Mouse (Mus musculus) neural tube, embryonic 15.5 days (tissue): ENCODE measurements around the gene Dop1a. TPM values are rescaled to one million over a fixed set of nuclear protein-coding genes. Genes with fewer than 3 reads are reported as not detected.

ENCODE experiments used
- ATAC-seq: fragments of 200-750 bp; cut with Nextera tagmentation; 2 replicates; pipeline ENCODE4 v1.8.0; 2017; ENCODE audit warnings: mild to moderate bottlenecking, moderate TSS enrichment, moderate library complexity; ENCODE audit not compliant: low FRiP score
- H3K27ac ChIP-seq: fragments of 300-500 bp; sonication (generic); replicated peaks from 2 replicates; pipeline ENCODE4 v1.5.1; 2015; ENCODE audit warnings: mild to moderate bottlenecking, inconsistent platforms
- H3K27me3 ChIP-seq: fragments of 300-500 bp; sonication (generic); replicated peaks from 2 replicates; pipeline ENCODE4 v1.6.1; 2015; ENCODE audit warnings: inconsistent platforms
- H3K36me3 ChIP-seq: fragments of 300-500 bp; sonication (generic); 2 replicates; pipeline ENCODE4 v1.6.1; 2015; ENCODE audit warnings: inconsistent platforms
- H3K4me1 ChIP-seq: fragments of 300-500 bp; sonication (generic); 2 replicates; pipeline ENCODE4 v1.6.1; 2015; ENCODE audit warnings: inconsistent platforms
- H3K4me2 ChIP-seq: fragments of 300-500 bp; sonication (generic); 2 replicates; pipeline ENCODE4 v1.6.1; 2015; ENCODE audit warnings: inconsistent platforms, mild to moderate bottlenecking, moderate library complexity
- H3K4me3 ChIP-seq: fragments of 300-500 bp; sonication (generic); replicated peaks from 2 replicates; pipeline ENCODE4 v1.5.1; 2015; ENCODE audit warnings: mild to moderate bottlenecking, inconsistent platforms
- H3K9ac ChIP-seq: fragments of 300-500 bp; sonication (generic); replicated peaks from 2 replicates; pipeline ENCODE4 v1.6.1; 2015; ENCODE audit warnings: mild to moderate bottlenecking, inconsistent platforms
- H3K9me3 ChIP-seq: fragments of 300-500 bp; sonication (generic); replicated peaks from 2 replicates; pipeline ENCODE4 v1.6.1; 2016; ENCODE audit warnings: inconsistent platforms
- WGBS: fragments of 180-500 bp; shearing (Covaris S2); methylation state at CpG from one replicate; pipeline ENCODE4 v1.1.7; 2015; ENCODE audit warnings: mixed read lengths; 5-methylcytosine and 5-hydroxymethylcytosine counted together
- polyA plus RNA-seq: library from polyadenylated mRNA; unstranded; fragments of >200 nt; fragmentation: Nextera tagmentation; extraction: Ambion mirVana; gene quantifications from 2 replicates; pipeline ENCODE4 v1.2.1, GENCODE M21; 2015

The Dop1a gene
- polyA plus RNA-seq, 1 experiment from 2014 or later = 30.7 TPM

DNA sequence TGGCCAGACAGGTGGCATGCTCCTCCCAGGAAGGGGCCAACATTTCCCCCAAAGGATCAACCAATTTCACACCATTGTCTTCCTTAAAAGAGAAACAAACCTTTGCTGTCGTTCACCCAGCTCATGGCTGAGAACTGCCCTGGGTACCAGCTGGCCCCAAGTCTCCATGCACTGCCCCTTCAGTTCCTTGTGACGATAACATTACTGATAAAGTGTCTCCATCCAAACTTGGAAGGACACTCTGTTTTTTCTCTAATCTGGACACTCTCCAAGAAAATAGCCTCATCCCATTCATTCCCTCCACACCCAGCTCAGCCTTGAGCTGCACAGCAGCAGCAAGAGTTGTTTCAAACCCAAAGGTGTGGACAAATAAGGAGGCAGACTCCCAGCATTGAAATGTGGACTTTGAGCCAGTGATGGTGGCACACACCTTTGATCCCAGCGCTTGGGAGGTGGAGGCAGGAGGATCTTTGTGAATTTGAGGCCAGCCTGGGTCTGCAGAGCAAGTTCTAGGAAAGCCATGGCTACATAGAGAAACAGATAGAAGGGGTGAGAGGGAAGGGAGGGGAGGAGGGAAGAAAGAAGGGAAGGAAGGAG, 102.5 kb downstream of the Dop1a start:
- ATAC-seq = no peak
- Histone ChIP-seq H3K27ac (no peak overlapping the region), H3K4me3 (no peak overlapping the region), H3K36me3 (peaks cover 37% of the 10 kb centered on the region), H3K4me1 (peaks cover 25% of the 10 kb centered on the region), H3K4me2 (no peak overlapping the region), H3K27me3 (no peaks in the 10 kb centered on the region), H3K9me3 (no peaks in the 10 kb centered on the region), H3K9ac (no peak overlapping the region)
- WGBS = 79% methylated on average over 3 of the region's 3 CpGs

- H3K27ac ChIP-seq = no peak overlapping the region
- peak overlapping the region; percentile 97 for H3K4me2 ChIP-seq
- ATAC-seq = no peak
- H3K9ac ChIP-seq = peak overlapping the region; percentile 43
- no peaks in the 10 kb centered on the region for H3K27me3 ChIP-seq
- peaks cover 27% of the 10 kb centered on the region for H3K36me3 ChIP-seq
- no peaks in the 10 kb centered on the region for H3K9me3 ChIP-seq
- peak overlapping the region; percentile 85 for H3K4me3 ChIP-seq
- 74% methylated on average over 10 of the region's 10 CpGs for WGBS
- H3K4me1 ChIP-seq = peaks cover 25% of the 10 kb centered on the region
Observed at GRCm38 (mm10) chr9:86570261-86570890, 103.4 kb downstream of the Dop1a start.

DNA sequence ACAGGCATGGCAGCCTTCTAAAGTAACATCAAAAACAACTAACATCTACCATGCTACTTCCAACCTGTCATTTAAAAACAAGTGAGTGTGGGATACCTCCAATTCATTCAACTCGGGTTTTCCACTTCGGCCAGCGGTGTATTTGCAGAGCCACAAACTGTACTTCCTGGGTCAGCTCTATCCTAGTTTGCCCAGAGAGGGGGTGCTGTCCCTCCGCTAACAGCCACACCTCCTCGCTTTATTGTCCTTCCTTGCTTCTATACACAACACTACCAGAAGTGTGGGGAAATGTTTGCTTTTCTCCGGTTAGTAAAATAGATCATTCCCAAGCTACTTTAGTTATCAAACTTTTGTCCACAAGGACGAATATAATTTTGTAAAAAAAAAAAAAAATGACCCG, 104.0 kb downstream of the Dop1a start:
- Histone ChIP-seq H3K9me3 (no peaks in the 10 kb centered on the region), H3K4me2 (peak overlapping the region; percentile 97), H3K27me3 (no peaks in the 10 kb centered on the region), H3K27ac (no peak overlapping the region), H3K4me3 (peak overlapping the region; percentile 85), H3K9ac (peak overlapping the region; percentile 43), H3K4me1 (peaks cover 25% of the 10 kb centered on the region), H3K36me3 (peaks cover 23% of the 10 kb centered on the region)
- ATAC-seq = no peak
- WGBS = 13% methylated on average over 8 of the region's 8 CpGs

- peak; percentile 98 for ATAC-seq
- WGBS = under 1% methylated on average over 58 of the region's 59 CpGs
- Histone ChIP-seq H3K27ac (peak within 1 kb of the TSS; percentile 82), H3K27me3 (no peaks in the 10 kb centered on the region), H3K4me1 (peaks cover 25% of the 10 kb centered on the region), H3K9me3 (no peaks in the 10 kb centered on the region), H3K4me2 (peak within 1 kb of the TSS; percentile 97), H3K4me3 (peak within 1 kb of the TSS; percentile 85), H3K9ac (peak within 1 kb of the TSS; percentile 73), H3K36me3 (peaks cover 21% of the 10 kb centered on the region)
Observed at GRCm38 (mm10) chr9:86571540-86572135, 104.7 kb downstream of the Dop1a start, which contains the start of the genes Pgm3 and Rwdd2a. Gene Pgm3, minus strand, starts transcription at chr9:86571842. Gene Rwdd2a, plus strand, starts transcription at chr9:86571991.

DNA sequence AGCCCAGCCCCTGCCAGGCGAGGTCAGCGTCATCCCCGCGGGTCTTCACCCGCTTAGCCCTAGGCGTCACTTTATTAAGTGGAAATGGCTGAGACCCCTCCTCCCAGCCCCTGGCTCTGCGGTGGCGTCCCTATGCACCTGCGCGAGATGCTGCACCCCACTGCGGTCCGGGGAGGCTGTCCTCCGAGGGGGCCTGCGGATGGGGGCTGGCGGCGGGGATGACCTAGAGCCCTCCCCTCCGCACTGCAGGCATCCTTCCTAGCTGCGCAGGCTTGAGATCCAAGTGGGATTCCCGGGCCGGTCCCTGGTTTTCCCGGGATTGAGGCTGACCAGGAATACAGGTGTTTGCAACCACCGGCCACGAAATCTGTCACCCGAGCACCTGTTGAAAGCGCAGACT, 105.2 kb downstream of the Dop1a start:
- WGBS = 0% methylated on average over 25 of the region's 25 CpGs
- Histone ChIP-seq H3K27ac (peak overlapping the region; percentile 68), H3K4me2 (peak overlapping the region; percentile 97), H3K9ac (peak overlapping the region; percentile 72), H3K36me3 (peaks cover 17% of the 10 kb centered on the region; the same call in 1 of the 2 replicates), H3K9me3 (no peaks in the 10 kb centered on the region), H3K27me3 (no peaks in the 10 kb centered on the region), H3K4me3 (peak overlapping the region; percentile 85), H3K4me1 (peaks cover 25% of the 10 kb centered on the region)
- ATAC-seq = peak; percentile 69

DNA sequence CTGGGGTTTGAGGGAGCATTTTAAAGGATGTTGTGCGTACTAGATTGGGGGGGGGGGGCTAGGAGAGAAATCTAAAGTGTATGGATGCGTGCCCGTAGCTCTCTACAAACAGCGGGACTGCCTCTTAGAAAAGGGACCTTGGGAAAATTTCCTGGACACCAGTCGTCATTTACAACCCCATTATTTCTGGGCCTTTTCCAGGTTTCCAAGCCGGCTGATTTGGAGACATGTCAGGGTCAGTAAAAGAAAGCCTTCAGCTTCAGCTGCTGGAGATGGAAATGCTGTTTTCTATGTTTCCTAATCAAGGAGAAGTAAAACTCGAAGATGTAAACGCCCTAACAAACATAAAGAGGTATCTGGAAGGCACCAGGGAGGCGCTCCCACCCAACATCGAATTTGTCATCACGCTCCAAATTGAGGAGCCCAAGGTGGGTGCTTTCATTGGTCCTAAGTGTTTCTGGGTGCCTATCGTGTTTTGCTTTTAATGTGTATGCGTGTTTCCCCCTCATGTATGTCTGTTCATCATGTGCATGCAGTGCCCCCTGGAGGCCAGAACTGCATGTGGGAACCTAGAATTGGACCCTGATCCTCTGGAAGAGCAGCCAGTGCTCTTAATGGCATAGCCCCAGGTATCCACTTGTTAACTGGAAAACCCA, 105.8 kb downstream of the Dop1a start:
- H3K9ac ChIP-seq = peak overlapping the region; percentile 72
- H3K9me3 ChIP-seq = no peaks in the 10 kb centered on the region
- H3K4me3 ChIP-seq = peak overlapping the region; percentile 85
- peak overlapping the region; percentile 97 for H3K4me2 ChIP-seq
- no peaks in the 10 kb centered on the region for H3K27me3 ChIP-seq
- H3K4me1 ChIP-seq = peaks cover 25% of the 10 kb centered on the region
- no peak overlapping the region; the same call in 1 of the 2 replicates for H3K27ac ChIP-seq
- ATAC-seq = peak; percentile 2; the same call in 1 of the 2 replicates
- H3K36me3 ChIP-seq = peaks cover 15% of the 10 kb centered on the region; the same call in 1 of the 2 replicates
- WGBS = 9% methylated on average over 13 of the region's 13 CpGs

GRCm38 (mm10) chr9:86573616-86574303, 106.8 kb downstream of the Dop1a start:
- Histone ChIP-seq H3K36me3 (peaks cover 8% of the 10 kb centered on the region; the same call in 1 of the 2 replicates), H3K9ac (no peak overlapping the region), H3K4me3 (no peak overlapping the region), H3K9me3 (no peaks in the 10 kb centered on the region), H3K4me1 (peaks cover 25% of the 10 kb centered on the region), H3K4me2 (no peak overlapping the region), H3K27me3 (no peaks in the 10 kb centered on the region), H3K27ac (no peak overlapping the region)
- ATAC-seq = no peak
- WGBS = 87% methylated on average over 20 of the region's 20 CpGs

- H3K9ac ChIP-seq = no peak overlapping the region
- no peak overlapping the region for H3K4me3 ChIP-seq
- H3K36me3 ChIP-seq = no peaks in the 10 kb centered on the region; the same call in 1 of the 2 replicates
- H3K27ac ChIP-seq = no peak overlapping the region
- peaks cover 19% of the 10 kb centered on the region for H3K4me1 ChIP-seq
- no peak overlapping the region for H3K4me2 ChIP-seq
- H3K9me3 ChIP-seq = no peaks in the 10 kb centered on the region
- ATAC-seq = no peak
- 89% methylated on average over 6 of the region's 6 CpGs for WGBS
- no peaks in the 10 kb centered on the region for H3K27me3 ChIP-seq
Observed at GRCm38 (mm10) chr9:86575178-86575577, 108.2 kb downstream of the Dop1a start.

- H3K27ac ChIP-seq = no peak overlapping the region
- H3K9ac ChIP-seq = no peak overlapping the region
- no peaks in the 10 kb centered on the region for H3K4me1 ChIP-seq
- WGBS = 93% methylated on average over 10 of the region's 10 CpGs
- no peaks in the 10 kb centered on the region for H3K9me3 ChIP-seq
- H3K4me3 ChIP-seq = no peak overlapping the region
- ATAC-seq = no peak
- H3K36me3 ChIP-seq = peaks cover 5% of the 10 kb centered on the region; the same call in 1 of the 2 replicates
- H3K4me2 ChIP-seq = no peak overlapping the region
- H3K27me3 ChIP-seq = no peaks in the 10 kb centered on the region
Observed at GRCm38 (mm10) chr9:86579657-86580056, 112.7 kb downstream of the Dop1a start.

DNA sequence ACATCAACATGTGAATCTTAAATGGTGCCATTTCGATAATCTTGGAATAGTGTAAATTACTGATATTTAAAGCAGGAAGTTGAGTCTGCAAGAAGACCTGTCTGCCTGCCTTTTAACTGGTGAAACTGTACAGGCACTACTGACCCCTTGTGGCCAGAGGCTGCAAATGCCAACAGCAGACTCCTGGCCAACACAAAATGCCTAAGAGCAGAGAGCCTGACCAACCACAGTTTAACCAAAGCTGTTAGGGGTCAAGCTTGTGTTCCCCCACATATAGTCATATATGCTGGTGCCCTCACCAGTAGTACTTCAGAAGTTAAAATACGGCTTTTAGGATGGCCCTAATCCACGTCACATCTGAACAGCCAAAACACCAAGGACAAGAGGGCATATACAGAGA, 116.8 kb downstream of the Dop1a start:
- peak; percentile 73; the same call in 1 of the 2 replicates for ATAC-seq

More for the DNA sequence above, 116.8 kb downstream of the Dop1a start:
- H3K9me3 ChIP-seq = no peaks in the 10 kb centered on the region
- H3K27me3 ChIP-seq = no peaks in the 10 kb centered on the region
- no peak overlapping the region for H3K4me3 ChIP-seq
- 58% methylated on average over 3 of the region's 3 CpGs for WGBS
- H3K4me2 ChIP-seq = no peak overlapping the region
- H3K36me3 ChIP-seq = peaks cover 5% of the 10 kb centered on the region; the same call in 1 of the 2 replicates
- H3K27ac ChIP-seq = no peak overlapping the region
- no peak overlapping the region for H3K9ac ChIP-seq
- H3K4me1 ChIP-seq = no peaks in the 10 kb centered on the region
